Mouse (Mus musculus): Measurements from ENCODE around the gene Slc22a2. TPM values are rescaled to one million over a fixed set of nuclear protein-coding genes. Genes with fewer than 3 reads are reported as not detected.
"Not testable (repeated sequence)": the region's sequence is repeated elsewhere in the genome, so short reads cannot be mapped to it uniquely, and the experiment has no call there.

Slc22a2 gene
- not detected in 2 replicates for polyA plus RNA-seq (2016; fragmentation: Nextera tagmentation; extraction: Ambion mirVana)

GRCm38 (mm10) chr17:12583991-12584390 lies at the start of gene Slc22a2:
Gene Slc22a2, plus strand, starts transcription at chr17:12584132.
- Histone ChIP-seq H3K4me3 (replicated peaks) (no peak within 1 kb of the TSS), H3K27me3 (peaks cover 2% of the 10 kb centered on the region; the same call in 1 of the 2 replicates), H3K9me3 (no peaks in the 10 kb centered on the region), H3K36me3 (no peaks in the 10 kb centered on the region), H3K4me1 (replicated peaks) (peaks cover 10% of the 10 kb centered on the region), H3K9ac (replicated peaks) (no peak within 1 kb of the TSS), H3K4me2 (no peak within 1 kb of the TSS), H3K27ac (no peak within 1 kb of the TSS)
- 69% methylated on average over 10 of the region's 10 CpGs for WGBS
- no peak for ATAC-seq (ENCODE audit: insufficient number of reproducible peaks, insufficient read depth, low FRiP score, low TSS enrichment, low read depth)

DNA sequence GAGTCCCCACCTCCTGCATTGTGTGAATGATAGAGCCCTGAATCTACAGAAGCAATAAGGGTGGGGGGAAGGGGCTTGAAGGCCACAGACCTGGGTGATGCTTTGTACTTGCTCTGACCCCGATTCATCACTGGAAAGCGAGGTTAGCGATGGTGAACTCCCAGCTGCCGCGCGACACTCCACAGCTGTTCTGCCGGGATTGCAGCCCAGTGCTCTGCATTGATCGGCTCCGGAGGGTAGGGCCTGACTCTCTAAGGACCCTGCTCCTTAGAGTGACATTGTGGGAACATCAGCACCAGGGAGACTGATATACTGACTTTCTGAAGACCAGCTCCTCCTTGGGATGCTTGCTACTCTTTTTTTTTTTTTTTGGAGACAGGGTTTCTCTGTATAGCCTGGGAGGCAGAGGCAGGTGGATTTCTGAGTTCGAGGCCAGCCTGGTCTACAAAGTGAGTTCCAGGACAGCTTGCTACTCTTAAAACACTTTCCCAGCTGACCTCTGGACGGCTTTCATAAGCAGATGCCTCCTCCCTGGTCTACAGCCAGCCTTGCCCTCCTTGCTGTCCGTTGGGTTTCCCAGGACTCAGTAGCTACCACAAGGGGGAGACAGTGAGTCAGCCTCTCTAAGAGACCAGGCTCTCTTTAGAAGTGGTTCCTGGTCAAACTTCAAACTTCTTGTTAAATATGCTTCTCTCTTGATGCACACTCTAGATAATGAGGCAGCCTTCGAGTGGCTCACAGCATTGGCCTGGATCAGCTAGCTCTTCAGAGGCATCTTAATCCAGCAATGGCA lies 49.4 kb upstream of the Slc22a2 start:
- Histone ChIP-seq H3K4me1 (replicated peaks) (no peaks in the 10 kb centered on the region; the same call in 1 of the 2 replicates), H3K9me3 (no peaks in the 10 kb centered on the region), H3K9ac (replicated peaks) (no peak overlapping the region), H3K36me3 (no peaks in the 10 kb centered on the region), H3K4me3 (replicated peaks) (no peak overlapping the region), H3K4me2 (no peak overlapping the region), H3K27me3 (peaks cover 7% of the 10 kb centered on the region; the same call in 1 of the 2 replicates), H3K27ac (no peak overlapping the region)
- ATAC-seq (ENCODE audit: insufficient number of reproducible peaks, insufficient read depth, low FRiP score, low TSS enrichment, low read depth), result no peak
- WGBS, result 53% methylated on average over 13 of the region's 13 CpGs

DNA sequence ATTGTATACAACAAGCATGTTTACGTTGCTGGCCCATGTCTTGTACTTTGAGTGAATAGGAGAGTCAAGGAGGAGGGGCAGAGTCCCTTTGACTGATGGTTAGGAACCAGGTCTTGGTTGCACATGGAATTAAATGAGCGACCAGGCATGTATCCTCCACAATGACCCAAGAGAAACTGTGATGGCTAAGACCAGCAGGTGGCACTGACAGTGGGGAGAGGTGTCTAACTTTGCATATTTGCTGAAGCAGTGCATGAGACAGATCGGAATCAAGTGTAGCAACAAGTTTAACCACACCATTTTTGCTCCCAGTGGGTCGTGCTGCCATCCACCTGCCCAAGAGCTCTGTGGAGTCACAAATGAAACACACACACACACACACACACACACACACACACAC lies 21.7 kb upstream of the Slc22a2 start:
- no peak for ATAC-seq (ENCODE audit: insufficient number of reproducible peaks, insufficient read depth, low FRiP score, low TSS enrichment, low read depth)
- WGBS, result 83% methylated on average over 4 of the region's 4 CpGs
- H3K4me1 ChIP-seq (replicated peaks), result no peaks in the 10 kb centered on the region

DNA sequence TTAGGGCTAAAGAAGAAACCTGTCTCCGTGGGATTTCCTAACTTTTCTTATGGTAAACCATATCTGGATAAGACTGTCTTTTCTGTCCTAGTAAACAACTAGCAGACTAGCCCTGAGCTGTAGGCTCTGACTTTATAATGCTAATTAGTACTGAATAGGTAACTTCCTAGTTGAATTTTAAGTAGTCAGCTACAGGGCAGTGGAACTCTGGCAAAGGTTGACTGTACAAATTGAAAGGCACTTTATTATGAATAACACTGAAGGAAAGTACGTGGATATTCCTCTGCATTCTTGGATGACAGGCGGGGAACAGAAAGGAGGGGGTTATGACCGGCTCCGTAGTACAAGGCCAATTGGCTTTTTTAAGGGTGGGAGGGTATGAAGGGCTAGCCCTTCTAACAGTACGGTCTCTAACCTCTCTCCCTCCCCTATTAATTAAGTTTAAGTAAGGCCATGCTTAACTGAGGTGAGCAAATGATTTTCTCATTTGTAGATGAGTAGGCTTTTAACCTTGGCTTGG lies 19.4 kb upstream of the Slc22a2 start:
- not testable (repeated sequence) for H3K4me3 ChIP-seq (replicated peaks); H3K4me1 ChIP-seq (replicated peaks)

More for the DNA sequence above, 21.7 kb upstream of the Slc22a2 start:
- Histone ChIP-seq H3K4me3 (replicated peaks) (no peak overlapping the region), H3K36me3 (no peaks in the 10 kb centered on the region), H3K9ac (replicated peaks) (no peak overlapping the region), H3K4me2 (no peak overlapping the region), H3K9me3 (peaks cover 15% of the 10 kb centered on the region; the same call in 1 of the 2 replicates), H3K27me3 (no peaks in the 10 kb centered on the region), H3K27ac (no peak overlapping the region)

DNA sequence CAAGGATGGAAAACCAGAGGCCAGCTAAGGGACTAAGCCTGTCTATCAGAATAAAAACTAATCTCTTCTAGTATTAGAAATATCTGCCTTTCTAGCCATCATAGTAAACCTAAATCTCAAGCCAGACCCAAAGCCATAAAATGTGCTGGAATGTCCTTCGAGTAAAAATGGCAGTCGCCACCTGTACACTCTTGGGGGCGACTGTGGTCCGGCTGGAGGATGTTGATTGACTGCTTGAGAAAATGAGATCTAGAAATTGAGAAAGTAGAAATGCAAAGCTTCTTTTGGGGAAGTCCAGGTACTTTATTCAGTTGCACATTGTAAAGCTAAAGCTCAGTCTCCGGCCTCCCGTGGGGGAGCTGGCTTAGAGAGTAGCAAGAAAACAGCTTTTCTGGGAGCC lies 18.5 kb upstream of the Slc22a2 start:
- 92% methylated on average over 6 of the region's 6 CpGs for WGBS
- ATAC-seq (ENCODE audit: insufficient number of reproducible peaks, insufficient read depth, low FRiP score, low TSS enrichment, low read depth), result no peak
- Histone ChIP-seq H3K9ac (replicated peaks) (no peak overlapping the region), H3K9me3 (no peaks in the 10 kb centered on the region), H3K4me2 (no peak overlapping the region), H3K4me3 (replicated peaks) (no peak overlapping the region), H3K4me1 (replicated peaks) (no peaks in the 10 kb centered on the region), H3K27me3 (no peaks in the 10 kb centered on the region), H3K27ac (no peak overlapping the region), H3K36me3 (no peaks in the 10 kb centered on the region)

More for the DNA sequence above, 19.4 kb upstream of the Slc22a2 start:
- H3K36me3 ChIP-seq; H3K9ac ChIP-seq (replicated peaks); H3K27me3 ChIP-seq; ATAC-seq (ENCODE audit: insufficient number of reproducible peaks, insufficient read depth, low FRiP score, low TSS enrichment, low read depth); H3K9me3 ChIP-seq; H3K27ac ChIP-seq; H3K4me2 ChIP-seq: not testable (repeated sequence)
- WGBS, result 77% methylated on average over 6 of the region's 6 CpGs

GRCm38 (mm10) chr17:12571316-12571715 lies 12.6 kb upstream of the Slc22a2 start:
- Histone ChIP-seq H3K4me1 (replicated peaks) (no peaks in the 10 kb centered on the region), H3K9ac (replicated peaks) (no peak overlapping the region), H3K4me2 (no peak overlapping the region), H3K9me3 (no peaks in the 10 kb centered on the region), H3K27me3 (no peaks in the 10 kb centered on the region), H3K4me3 (replicated peaks) (no peak overlapping the region), H3K36me3 (no peaks in the 10 kb centered on the region), H3K27ac (no peak overlapping the region)
- WGBS, result 79% methylated on average over 6 of the region's 6 CpGs
- ATAC-seq (ENCODE audit: insufficient number of reproducible peaks, insufficient read depth, low FRiP score, low TSS enrichment, low read depth), result no peak

GRCm38 (mm10) chr17:12571924-12572463 lies 11.9 kb upstream of the Slc22a2 start:
- Histone ChIP-seq H3K9me3 (no peaks in the 10 kb centered on the region), H3K4me1 (replicated peaks) (no peaks in the 10 kb centered on the region), H3K27me3 (no peaks in the 10 kb centered on the region), H3K4me2 (no peak overlapping the region), H3K27ac (no peak overlapping the region), H3K9ac (replicated peaks) (no peak overlapping the region), H3K36me3 (no peaks in the 10 kb centered on the region), H3K4me3 (replicated peaks) (no peak overlapping the region)
- WGBS, result 84% methylated on average over 9 of the region's 9 CpGs
- no peak for ATAC-seq (ENCODE audit: insufficient number of reproducible peaks, insufficient read depth, low FRiP score, low TSS enrichment, low read depth)

DNA sequence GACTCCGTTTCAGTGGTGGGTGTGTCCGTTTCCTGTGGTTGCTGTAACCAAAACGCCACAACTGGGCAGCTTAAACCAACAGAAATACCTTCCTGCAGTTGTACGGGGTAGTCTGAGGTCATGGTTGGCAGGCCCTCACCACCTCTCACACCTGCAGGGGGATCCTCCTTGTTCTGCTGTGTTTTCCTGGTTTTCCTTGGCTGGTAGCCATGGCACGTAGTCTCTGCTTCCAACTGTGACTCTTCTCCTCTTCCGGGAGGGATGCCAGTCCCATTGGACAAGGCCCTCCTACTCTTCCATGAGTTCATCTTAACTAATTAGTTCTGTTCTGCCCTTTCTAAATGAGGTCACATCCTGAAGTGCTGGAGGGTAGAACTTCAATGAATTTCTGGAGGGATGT lies 8.5 kb upstream of the Slc22a2 start:
- no peak overlapping the region for H3K27ac ChIP-seq
- H3K4me2 ChIP-seq, result no peak overlapping the region
- no peaks in the 10 kb centered on the region for H3K27me3 ChIP-seq
- no peak overlapping the region for H3K4me3 ChIP-seq (replicated peaks)
- no peaks in the 10 kb centered on the region for H3K9me3 ChIP-seq
- H3K36me3 ChIP-seq, result no peaks in the 10 kb centered on the region
- ATAC-seq (ENCODE audit: insufficient number of reproducible peaks, insufficient read depth, low FRiP score, low TSS enrichment, low read depth), result no peak
- H3K4me1 ChIP-seq (replicated peaks), result no peaks in the 10 kb centered on the region
- 85% methylated on average over 6 of the region's 6 CpGs for WGBS
- H3K9ac ChIP-seq (replicated peaks), result no peak overlapping the region

GRCm38 (mm10) chr17:12577096-12577495 lies 6.8 kb upstream of the Slc22a2 start:
- Histone ChIP-seq H3K27me3 (no peaks in the 10 kb centered on the region), H3K4me2 (no peak overlapping the region), H3K9me3 (no peaks in the 10 kb centered on the region), H3K27ac (no peak overlapping the region), H3K4me1 (replicated peaks) (no peaks in the 10 kb centered on the region), H3K36me3 (no peaks in the 10 kb centered on the region), H3K9ac (replicated peaks) (no peak overlapping the region), H3K4me3 (replicated peaks) (no peak overlapping the region)
- ATAC-seq (ENCODE audit: insufficient number of reproducible peaks, insufficient read depth, low FRiP score, low TSS enrichment, low read depth), result no peak
- 92% methylated on average over 7 of the region's 7 CpGs for WGBS

GRCm38 (mm10) chr17:12585366-12585765 lies 1.4 kb downstream of the Slc22a2 start:
- Histone ChIP-seq H3K4me1 (replicated peaks) (peaks cover 14% of the 10 kb centered on the region), H3K27ac (no peak overlapping the region)

DNA sequence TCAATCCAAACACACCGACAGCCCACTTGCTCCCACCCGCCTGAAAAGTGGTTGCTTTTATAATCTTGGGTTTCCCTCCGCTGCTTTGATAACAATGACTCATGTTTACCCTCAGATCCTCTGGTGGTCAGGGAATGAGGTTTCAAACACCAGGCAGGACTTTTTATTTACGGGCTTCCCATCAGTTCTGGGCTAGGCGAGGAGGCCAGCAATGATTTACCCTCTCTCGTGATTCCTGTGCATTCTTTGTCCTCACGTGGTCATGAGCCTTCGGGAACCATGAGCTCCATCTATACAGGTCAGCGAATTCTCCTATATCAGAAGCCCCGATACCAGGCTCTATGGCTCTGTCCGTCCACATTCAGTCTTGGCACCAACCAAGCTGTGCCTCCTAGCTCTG lies 3.0 kb downstream of the Slc22a2 start:
- peaks cover 14% of the 10 kb centered on the region for H3K4me1 ChIP-seq (replicated peaks)
- WGBS, result 73% methylated on average over 11 of the region's 11 CpGs
- no peaks in the 10 kb centered on the region for H3K36me3 ChIP-seq
- no peak overlapping the region for H3K27ac ChIP-seq
- no peak for ATAC-seq (ENCODE audit: insufficient number of reproducible peaks, insufficient read depth, low FRiP score, low TSS enrichment, low read depth)
- H3K9me3 ChIP-seq, result no peaks in the 10 kb centered on the region
- peaks cover 2% of the 10 kb centered on the region; the same call in 1 of the 2 replicates for H3K27me3 ChIP-seq
- H3K4me3 ChIP-seq (replicated peaks), result no peak overlapping the region
- H3K9ac ChIP-seq (replicated peaks), result no peak overlapping the region
- H3K4me2 ChIP-seq, result no peak overlapping the region

More at GRCm38 (mm10) chr17:12585366-12585765, 1.4 kb downstream of the Slc22a2 start:
- no peaks in the 10 kb centered on the region for H3K9me3 ChIP-seq
- H3K36me3 ChIP-seq, result no peaks in the 10 kb centered on the region
- H3K9ac ChIP-seq (replicated peaks), result no peak overlapping the region
- no peak overlapping the region for H3K4me2 ChIP-seq
- ATAC-seq (ENCODE audit: insufficient number of reproducible peaks, insufficient read depth, low FRiP score, low TSS enrichment, low read depth), result no peak
- H3K27me3 ChIP-seq, result peaks cover 2% of the 10 kb centered on the region; the same call in 1 of the 2 replicates
- H3K4me3 ChIP-seq (replicated peaks), result no peak overlapping the region
- WGBS, result 79% methylated on average over 2 of the region's 2 CpGs

Data from limb, embryonic 12.5 days (tissue).